Mouse (Mus musculus) intestine, postnatal 0 days (tissue): ENCODE results near the gene Fam110a. TPM values are rescaled to one million over a fixed set of nuclear protein-coding genes. Genes with fewer than 3 reads are reported as not detected.
A peak's percentile ranks its signal among the peaks of the same experiment; 100 is the strongest.

Experiments
- ATAC-seq: fragments of 200-750 bp; cut with Nextera tagmentation; 2 replicates; pipeline ENCODE4 v1.8.0; 2017; ENCODE audit warnings: mild to moderate bottlenecking, moderate TSS enrichment, moderate library complexity
- H3K27ac ChIP-seq: fragments of 300-500 bp; sonication (generic); 2 replicates; pipeline ENCODE4 v1.5.1; 2014; ENCODE audit warnings: mild to moderate bottlenecking, low read depth, low read length, moderate library complexity
- H3K27me3 ChIP-seq: fragments of 300-500 bp; sonication (generic); replicated peaks from 2 replicates; pipeline ENCODE4 v1.6.1; 2014; ENCODE audit warnings: low read length, mixed read lengths; ENCODE audit not compliant: control insufficient read depth, insufficient read depth
- H3K36me3 ChIP-seq: fragments of 300-500 bp; sonication (generic); 2 replicates; pipeline ENCODE4 v1.6.1; 2014; ENCODE audit warnings: mild to moderate bottlenecking, moderate library complexity; ENCODE audit not compliant: control insufficient read depth, insufficient read depth
- H3K4me1 ChIP-seq: fragments of 300-500 bp; sonication (generic); replicated peaks from 2 replicates; pipeline ENCODE4 v1.6.1; 2014; ENCODE audit warnings: antibody characterized with exemption, low read length, mixed read lengths; ENCODE audit not compliant: control insufficient read depth, insufficient read depth
- H3K4me2 ChIP-seq: fragments of 300-500 bp; sonication (generic); replicated peaks from 2 replicates; pipeline ENCODE4 v1.6.1; 2014; ENCODE audit warnings: low read depth, mild to moderate bottlenecking, moderate library complexity
- H3K4me3 ChIP-seq: fragments of 300-500 bp; sonication (generic); 2 replicates; pipeline ENCODE4 v1.5.1; 2014; ENCODE audit warnings: low read depth, low read length
- H3K9ac ChIP-seq: fragments of 300-500 bp; sonication (generic); 2 replicates; pipeline ENCODE4 v1.6.1; 2014; ENCODE audit warnings: mild to moderate bottlenecking, low read depth, low read length
- H3K9me3 ChIP-seq: fragments of 300-500 bp; sonication (generic); 2 replicates; pipeline ENCODE4 v1.6.1; 2016; ENCODE audit warnings: mixed run types; ENCODE audit not compliant: control insufficient read depth
- CTCF ChIP-seq: sonication (generic); IDR thresholded peaks from 2 replicates; pipeline ENCODE4 v1.5.1; 2016; ENCODE audit warnings: low read depth, mild to moderate bottlenecking, control low read depth, antibody characterized with exemption, moderate library complexity
- WGBS: fragments of 180-500 bp; shearing (Covaris S2); extraction: QIAGEN DNeasy Blood & Tissue Kit; methylation state at CpG from one replicate; pipeline ENCODE4 v1.1.7; 2014; 5-methylcytosine and 5-hydroxymethylcytosine counted together
- polyA plus RNA-seq: library from polyadenylated mRNA; unstranded; fragments of >200 nt; fragmentation: Nextera tagmentation; extraction: Ambion mirVana; gene quantifications from 2 replicates; pipeline ENCODE4 v1.2.1, GENCODE M21; 2015

The Fam110a gene
- polyA plus RNA-seq, 1 experiment from 2014 or later = 14.5 TPM

DNA sequence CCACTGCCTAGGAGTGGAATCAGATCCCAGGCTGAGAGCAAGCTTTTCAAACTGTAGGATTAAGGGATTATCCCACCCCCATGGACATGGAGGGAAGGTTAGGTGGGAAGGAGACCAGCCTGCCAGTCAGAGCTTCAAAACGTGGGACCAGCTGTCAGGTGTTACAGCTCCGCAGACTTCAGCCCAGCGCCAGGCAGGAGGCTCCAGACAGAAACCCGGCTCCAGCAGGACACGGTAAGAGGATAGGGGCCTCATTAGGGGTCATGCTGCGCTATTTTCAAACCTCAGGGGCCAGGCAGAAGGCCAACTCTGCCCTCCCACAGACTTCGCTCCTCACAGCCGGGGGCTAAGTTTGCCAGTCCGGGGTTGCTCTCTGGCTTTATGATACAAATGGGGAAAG lies 16.0 kb downstream of the Fam110a start:
- H3K9ac ChIP-seq = no peak overlapping the region

DNA sequence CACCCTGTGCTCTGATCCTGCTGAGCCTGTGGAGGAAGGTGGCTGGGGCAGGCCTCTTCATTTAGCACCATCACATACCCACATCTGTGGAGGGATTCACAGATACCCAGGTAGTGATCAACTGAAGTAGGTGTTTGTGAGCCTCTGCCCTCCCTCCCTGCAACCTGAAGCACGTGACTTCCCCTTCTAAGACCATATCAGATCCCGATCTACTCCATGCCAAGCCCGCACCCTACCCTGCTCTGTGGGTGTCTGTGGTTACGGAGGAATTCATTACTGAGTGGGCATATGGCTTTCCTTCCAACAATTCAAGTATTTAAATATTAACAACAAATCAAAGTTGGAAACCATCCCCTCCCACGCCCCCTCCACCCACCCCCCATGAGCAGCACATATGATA lies 16.7 kb downstream of the Fam110a start:
- ATAC-seq = no peak
- Histone ChIP-seq H3K4me3 (no peak overlapping the region), H3K9ac (no peak overlapping the region), H3K27ac (no peak overlapping the region), H3K36me3 (peaks cover 9% of the 10 kb centered on the region; the same call in 1 of the 2 replicates), H3K4me2 (no peak overlapping the region), H3K27me3 (no peaks in the 10 kb centered on the region), H3K9me3 (no peaks in the 10 kb centered on the region), H3K4me1 (no peaks in the 10 kb centered on the region)
- 85% methylated on average over 5 of the region's 5 CpGs for WGBS
- TF ChIP-seq CTCF = no peak

More for the DNA sequence above, 16.0 kb downstream of the Fam110a start:
- 39% methylated on average over 9 of the region's 9 CpGs for WGBS
- no peak for TF ChIP-seq CTCF
- Histone ChIP-seq H3K9me3 (no peaks in the 10 kb centered on the region), H3K36me3 (peaks cover 14% of the 10 kb centered on the region; the same call in 1 of the 2 replicates), H3K4me1 (no peaks in the 10 kb centered on the region), H3K4me3 (no peak overlapping the region), H3K27me3 (no peaks in the 10 kb centered on the region), H3K27ac (no peak overlapping the region), H3K4me2 (no peak overlapping the region)
- no peak for ATAC-seq

DNA sequence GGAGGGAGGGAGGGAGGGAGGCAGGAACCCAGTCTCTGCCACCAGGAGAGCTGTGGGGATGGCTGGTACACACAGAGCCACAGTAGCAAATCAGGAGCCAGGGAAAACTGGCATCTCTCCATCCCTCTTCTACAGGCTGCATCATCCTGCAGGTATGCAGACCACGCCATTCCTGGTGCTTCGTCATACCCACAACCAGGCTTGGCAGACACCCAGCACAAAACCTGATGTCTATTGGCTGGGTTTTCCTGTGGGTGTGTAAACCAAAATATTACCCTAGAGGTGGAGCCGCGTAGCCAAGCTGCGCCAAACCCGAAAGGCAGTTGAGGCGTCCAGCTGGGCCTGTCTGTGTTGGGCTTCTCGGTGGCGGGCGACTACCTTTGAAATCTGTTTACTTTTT lies 17.5 kb downstream of the Fam110a start:
- H3K27ac ChIP-seq = no peak overlapping the region
- 0 out of 2 replicates have a peak, but pooled peaks cover under 1% of the 10 kb centered on the region for H3K36me3 ChIP-seq
- no peak for TF ChIP-seq CTCF
- WGBS = 70% methylated on average over 10 of the region's 10 CpGs
- no peak overlapping the region for H3K4me2 ChIP-seq
- no peak overlapping the region for H3K4me3 ChIP-seq
- no peaks in the 10 kb centered on the region for H3K4me1 ChIP-seq
- peak; percentile 26; the same call in 1 of the 2 replicates for ATAC-seq
- H3K9ac ChIP-seq = no peak overlapping the region
- no peaks in the 10 kb centered on the region for H3K9me3 ChIP-seq
- H3K27me3 ChIP-seq = no peaks in the 10 kb centered on the region

DNA sequence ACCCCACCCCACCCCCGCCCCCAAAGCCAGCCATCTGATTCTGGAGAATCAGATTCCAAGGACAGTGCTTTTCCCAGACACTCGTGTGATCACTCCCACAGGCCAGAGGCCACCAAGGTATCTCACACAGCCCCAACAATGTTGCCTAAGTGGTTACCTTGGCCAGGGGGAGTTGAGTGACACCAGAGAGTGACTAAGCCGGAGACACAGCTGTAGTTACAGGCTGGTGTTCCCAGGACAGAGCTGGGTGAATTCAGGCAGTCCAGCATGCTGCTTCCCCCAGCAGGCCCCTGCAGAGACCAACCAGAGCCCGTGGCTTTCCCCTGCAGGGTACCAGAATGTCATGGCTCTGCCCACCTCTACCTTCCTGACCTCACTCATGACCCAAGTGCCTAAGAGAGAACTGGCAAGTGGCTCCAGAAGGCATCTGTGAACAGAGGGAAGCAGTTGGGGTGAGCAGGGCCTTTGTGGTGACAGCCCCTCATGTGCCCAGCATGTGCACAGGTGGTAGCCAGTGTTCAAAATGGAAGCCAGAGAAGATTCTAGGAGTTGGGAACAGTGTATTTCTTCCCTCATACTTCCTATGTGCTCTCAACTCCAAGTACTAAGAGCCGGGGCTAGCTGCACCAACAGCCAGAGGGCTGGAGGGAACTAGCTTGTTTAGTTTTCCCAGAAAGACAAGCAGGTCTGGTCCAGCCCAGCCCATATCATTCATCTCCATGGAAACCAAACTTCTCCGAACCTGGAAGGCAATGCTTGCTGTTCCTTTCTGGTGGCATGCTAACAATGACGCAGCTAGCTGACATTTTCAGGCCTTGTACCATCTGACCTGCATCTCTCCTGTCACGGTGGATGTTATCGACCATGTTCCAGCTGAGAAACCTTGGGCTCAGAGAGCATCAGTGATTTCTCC lies 18.5 kb downstream of the Fam110a start:
- no peak overlapping the region for H3K4me3 ChIP-seq
- ATAC-seq = no peak
- no peak overlapping the region for H3K4me2 ChIP-seq
- no peaks in the 10 kb centered on the region for H3K4me1 ChIP-seq
- WGBS = 51% methylated on average over 9 of the region's 9 CpGs
- H3K27me3 ChIP-seq = no peaks in the 10 kb centered on the region
- H3K27ac ChIP-seq = no peak overlapping the region
- H3K9me3 ChIP-seq = no peaks in the 10 kb centered on the region
- no peak for TF ChIP-seq CTCF
- no peaks in the 10 kb centered on the region for H3K36me3 ChIP-seq
- H3K9ac ChIP-seq = no peak overlapping the region

DNA sequence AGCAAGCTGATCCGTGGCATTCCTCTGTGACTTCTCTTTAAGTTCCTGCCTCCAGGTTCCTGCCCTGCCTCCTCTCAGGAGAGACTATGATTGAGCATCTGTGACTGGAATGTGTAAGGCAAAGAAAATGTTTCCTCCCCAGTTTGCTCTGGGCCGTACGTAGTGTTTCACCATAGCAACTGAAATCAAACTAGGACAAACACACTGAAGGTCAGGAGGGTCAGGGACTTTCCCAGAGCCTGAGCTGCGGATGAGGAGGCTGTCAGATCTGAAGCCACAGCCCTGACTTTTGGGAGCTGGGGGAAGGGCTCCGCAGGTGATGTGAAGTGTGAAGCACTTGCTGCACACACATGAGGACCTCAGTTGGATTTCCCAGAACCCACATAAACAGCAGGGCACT lies 20.7 kb downstream of the Fam110a start:
- TF ChIP-seq CTCF = no peak
- 24% methylated on average over 5 of the region's 5 CpGs for WGBS
- Histone ChIP-seq H3K36me3 (no peaks in the 10 kb centered on the region), H3K4me3 (no peak overlapping the region), H3K9me3 (no peaks in the 10 kb centered on the region), H3K27me3 (no peaks in the 10 kb centered on the region), H3K27ac (no peak overlapping the region), H3K4me2 (no peak overlapping the region), H3K4me1 (no peaks in the 10 kb centered on the region), H3K9ac (no peak overlapping the region)
- peak; percentile 20; the same call in 1 of the 2 replicates for ATAC-seq

DNA sequence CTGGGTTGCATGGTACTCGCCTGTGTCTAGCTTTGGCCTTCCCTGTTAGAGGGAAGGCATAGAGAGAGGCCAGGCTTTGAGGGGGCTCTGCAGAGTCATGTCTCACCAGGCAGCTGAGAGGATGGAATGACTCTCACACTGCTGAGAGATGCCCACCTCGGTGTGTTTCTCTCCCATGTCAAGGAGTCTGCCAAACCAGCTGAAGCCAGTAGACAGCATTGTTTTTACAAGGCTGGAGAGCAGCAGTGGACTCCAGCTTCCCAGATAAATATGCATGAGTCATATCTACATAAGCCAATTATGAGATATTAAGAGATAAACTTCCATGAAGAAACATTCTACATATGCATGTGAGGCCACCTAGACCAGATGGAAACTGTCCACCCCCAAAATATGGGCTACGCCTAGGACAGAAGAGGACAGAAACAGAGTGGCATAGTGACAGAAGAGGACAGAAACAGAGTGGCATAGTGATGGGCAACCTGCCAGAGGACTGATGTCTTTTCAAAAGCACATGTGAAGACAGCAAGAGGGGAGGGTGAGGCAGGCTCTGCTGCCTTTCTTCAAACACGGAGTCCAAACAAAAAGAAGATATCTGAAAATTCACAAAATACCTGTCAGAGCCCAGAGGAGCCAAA lies 23.4 kb downstream of the Fam110a start:
- no peak overlapping the region for H3K27ac ChIP-seq
- no peak for TF ChIP-seq CTCF
- H3K9me3 ChIP-seq = no peaks in the 10 kb centered on the region
- H3K4me3 ChIP-seq = no peak overlapping the region
- no peak overlapping the region for H3K9ac ChIP-seq
- no peaks in the 10 kb centered on the region for H3K4me1 ChIP-seq
- WGBS = 71% methylated on average over 4 of the region's 4 CpGs
- no peak overlapping the region for H3K4me2 ChIP-seq
- no peaks in the 10 kb centered on the region for H3K27me3 ChIP-seq
- ATAC-seq = no peak
- no peaks in the 10 kb centered on the region for H3K36me3 ChIP-seq
